ENCODE assay signal across 16 mouse cellular contexts in genomic region chr13:63253886-63254636, GRCm38 (mm10).
A peak's percentile ranks its signal among the peaks of the same experiment; 100 is the strongest.
DNase-seq lines count a peak whose midpoint lies in the region; ATAC-seq and TF ChIP-seq lines count a peak whose summit lies in the region.
"Had no signal": no experiment of that assay in that cellular context is flagged by ENCODE, and none has a peak within 500 bp of the region (broad histone marks: within the 10 kb centered on the region; RNA-seq: fewer than 3 reads in every experiment).

No protein-coding gene starts in this region.

- H3K36me3 ChIP-seq in heart, embryonic 10.5 days: peaks cover 18% of the 10 kb centered on the region; the same call in 1 of the 2 replicates
- H3K36me3 ChIP-seq in kidney, embryonic 16.5 days (ENCODE audit: insufficient read depth, low read length): peaks cover 11% of the 10 kb centered on the region
- no peaks in the 10 kb centered on the region for H3K36me3 ChIP-seq in thymus, adult 2 months (ENCODE audit: control insufficient read depth, insufficient read depth, low read length)

- H3K9me3 ChIP-seq in heart, embryonic 10.5 days: no peaks in the 10 kb centered on the region
- no peaks in the 10 kb centered on the region for H3K9me3 ChIP-seq in kidney, embryonic 16.5 days (ENCODE audit: low read length)

- H3K4me1 ChIP-seq in heart, embryonic 10.5 days: peaks cover 76% of the 10 kb centered on the region
- peaks cover 91% of the 10 kb centered on the region for H3K4me1 ChIP-seq in kidney, embryonic 16.5 days (ENCODE audit: insufficient read depth, low read length)
- peaks cover 53% of the 10 kb centered on the region for H3K4me1 ChIP-seq in embryonic fibroblast, embryonic 13.5 days (ENCODE audit: control insufficient read depth, insufficient read depth, low read length)
- peaks cover 31% of the 10 kb centered on the region for H3K4me1 ChIP-seq in thymus, adult 2 months (replicated peaks; ENCODE audit: control insufficient read depth, insufficient read depth, low read length)

- no peak overlapping the region for H3K9ac ChIP-seq in kidney, embryonic 16.5 days (replicated peaks; ENCODE audit: low read length)

- H3K4me2 ChIP-seq in kidney, embryonic 16.5 days (replicated peaks; ENCODE audit: low read depth, low read length): no peak overlapping the region

- ATAC-seq in kidney, embryonic 16.5 days (ENCODE audit: low FRiP score, low TSS enrichment): no peak
- ATAC-seq: midbrain, embryonic 16.5 days had no signal

- DNase-seq in heart, adult 11 months: peak; percentile 81
- no peak for DNase-seq in heart, embryonic 10.5 days (ENCODE audit: low spot score)
- no peak for DNase-seq in kidney, adult 11 months
- DNase-seq in 416B (ENCODE audit: low read depth): peak; percentile 81
- DNase-seq in thymus, adult 2 months: no peak
- no peak for DNase-seq in spleen, postnatal 4 days (ENCODE audit: low spot score in 2 of 2)
- DNase-seq: B cell, adult 2 months; cerebellum, adult 9-11 months; gastrocnemius, postnatal 10 days; kidney, postnatal 14 days; lung, postnatal 4 days; right cerebral cortex, postnatal 4 days; thymus, adult 18-20 months had no signal

- WGBS in heart, embryonic 10.5 days: 86% methylated on average over 7 of the region's 7 CpGs
- WGBS in kidney, embryonic 16.5 days: 70% methylated on average over 7 of the region's 7 CpGs
- 48% methylated on average over 7 of the region's 7 CpGs for WGBS in thymus, adult 2 months

- no peak overlapping the region for H3K27ac ChIP-seq in heart, embryonic 10.5 days
- peak overlapping the region; percentile 87; the same call in 1 of the 2 replicates for H3K27ac ChIP-seq in kidney, embryonic 16.5 days (ENCODE audit: low read length)
- H3K27ac ChIP-seq in embryonic fibroblast, embryonic 13.5 days (ENCODE audit: insufficient read depth, low read length): peak overlapping the region; percentile 99
- no peak overlapping the region for H3K27ac ChIP-seq in thymus, adult 2 months (ENCODE audit: control insufficient read depth, insufficient read depth, low read length)

- no peak for TF ChIP-seq CTCF in embryonic fibroblast, embryonic 13.5 days (IDR thresholded peaks at IDR 0.05; ENCODE audit: borderline replicate concordance, insufficient read depth, low read length)
- TF ChIP-seq CTCF in thymus, adult 2 months (IDR thresholded peaks at IDR 0.05; ENCODE audit: borderline replicate concordance, control insufficient read depth, extremely low read depth, insufficient read depth, low read length, poor library complexity): no peak

- TF ChIP-seq POLR2A in embryonic fibroblast, embryonic 13.5 days (IDR thresholded peaks at IDR 0.05; ENCODE audit: low read depth, low read length): no peak
- no peak for TF ChIP-seq POLR2A in thymus, adult 2 months (IDR thresholded peaks at IDR 0.05; ENCODE audit: control insufficient read depth, extremely low read depth, insufficient read depth, low read length, poor library complexity)

- no peak overlapping the region for H3K4me3 ChIP-seq in heart, embryonic 10.5 days
- no peak overlapping the region for H3K4me3 ChIP-seq in kidney, embryonic 16.5 days (ENCODE audit: low read length)
- no peak overlapping the region for H3K4me3 ChIP-seq in embryonic fibroblast, embryonic 13.5 days (ENCODE audit: insufficient read depth, low read length)
- H3K4me3 ChIP-seq in thymus, adult 2 months (ENCODE audit: control insufficient read depth, insufficient read depth, low read length): no peak overlapping the region

- H3K27me3 ChIP-seq in heart, embryonic 10.5 days (ENCODE audit: insufficient read depth, poor library complexity, severe bottlenecking): no peaks in the 10 kb centered on the region
- H3K27me3 ChIP-seq in kidney, embryonic 16.5 days (ENCODE audit: insufficient read depth, low read length): no peaks in the 10 kb centered on the region
- H3K27me3 ChIP-seq in thymus, adult 2 months (ENCODE audit: control insufficient read depth, insufficient read depth, low read length): no peaks in the 10 kb centered on the region

Comparison
In these comparisons a context has a peak if more than half of its experiments do, and no peak if none do; other contexts are left out.
1. DNase-seq: peak in heart, adult 11 months (single experiment) and 416B (single experiment); none in heart, embryonic 10.5 days (single experiment), kidney, adult 11 months (single experiment), thymus, adult 2 months (single experiment) and spleen, postnatal 4 days (0 of 2).
2. H3K27ac ChIP-seq: peak in kidney, embryonic 16.5 days (single experiment) and embryonic fibroblast, embryonic 13.5 days (single experiment); none in heart, embryonic 10.5 days (single experiment) and thymus, adult 2 months (single experiment).